Comparison of ENCODE assay signal across 25 mouse cellular contexts in genomic region chr1:118448214-118448613, GRCm38 (mm10).
"Had no signal": no experiment of that assay in that cellular context is flagged by ENCODE, and none has a peak within 500 bp of the region (broad histone marks: within the 10 kb centered on the region; RNA-seq: fewer than 3 reads in every experiment).

No protein-coding gene starts in this region.

- H3K27ac ChIP-seq: heart, adult 2 months; heart, embryonic 13.5 days; heart, embryonic 15.5 days; hindbrain, embryonic 13.5 days; hindbrain, embryonic 15.5 days; hindbrain, postnatal 0 days; kidney, embryonic 15.5 days; kidney, postnatal 0 days; limb, embryonic 13.5 days; limb, embryonic 15.5 days; liver, embryonic 12.5 days had no signal

- H3K4me3 ChIP-seq: heart, adult 2 months; heart, embryonic 13.5 days; heart, embryonic 15.5 days; hindbrain, embryonic 13.5 days; hindbrain, embryonic 15.5 days; kidney, embryonic 15.5 days; limb, embryonic 13.5 days; limb, embryonic 15.5 days; liver, embryonic 12.5 days had no signal

- H3K27me3 ChIP-seq: heart, embryonic 13.5 days; heart, embryonic 15.5 days; hindbrain, embryonic 13.5 days; hindbrain, embryonic 15.5 days; kidney, embryonic 15.5 days; limb, embryonic 13.5 days; limb, embryonic 15.5 days; liver, embryonic 12.5 days had no signal

- DNase-seq: gastrocnemius, postnatal 14 days; gastrocnemius, postnatal 36 days; heart, adult 11 months; heart, adult 2 months; heart, postnatal 14 days; heart, postnatal 36 days; kidney, adult 11 months; kidney, adult 2 months; kidney, adult 9 months; kidney, postnatal 14 days; kidney, postnatal 36 days; layer of hippocampus, adult 9-11 months; layer of hippocampus, postnatal 36 days; left cerebral cortex, postnatal 4 days had no signal

- H3K9ac ChIP-seq: heart, embryonic 13.5 days; heart, embryonic 15.5 days; hindbrain, embryonic 13.5 days; hindbrain, embryonic 15.5 days; kidney, embryonic 15.5 days; limb, embryonic 13.5 days; limb, embryonic 15.5 days; liver, embryonic 12.5 days had no signal

- H3K9me3 ChIP-seq: heart, embryonic 13.5 days; heart, embryonic 15.5 days; hindbrain, embryonic 13.5 days; hindbrain, embryonic 15.5 days; kidney, embryonic 15.5 days; limb, embryonic 13.5 days; limb, embryonic 15.5 days; liver, embryonic 12.5 days had no signal

- ATAC-seq: hindbrain, postnatal 0 days; liver, embryonic 12.5 days had no signal

- H3K36me3 ChIP-seq: heart, embryonic 13.5 days; heart, embryonic 15.5 days; hindbrain, embryonic 13.5 days; hindbrain, embryonic 15.5 days; limb, embryonic 13.5 days; limb, embryonic 15.5 days had no signal

- H3K4me2 ChIP-seq: heart, embryonic 11.5 days; heart, embryonic 13.5 days; heart, embryonic 15.5 days; hindbrain, embryonic 13.5 days; hindbrain, embryonic 15.5 days; kidney, embryonic 15.5 days; limb, embryonic 13.5 days; limb, embryonic 15.5 days; liver, embryonic 12.5 days had no signal
